Mouse (Mus musculus) stomach, embryonic 15.5 days (tissue): ENCODE data around the gene Olfr597. TPM values are rescaled to one million over a fixed set of nuclear protein-coding genes. Genes with fewer than 3 reads are reported as not detected.
"Not testable (repeated sequence)": the region's sequence is repeated elsewhere in the genome, so short reads cannot be mapped to it uniquely, and the experiment has no call there.

Experiments used
- ATAC-seq: fragments of 200-750 bp; cut with Nextera tagmentation; 2 replicates; pipeline ENCODE4 v1.8.0; 2017; ENCODE audit warnings: low read depth, moderate number of reproducible peaks, moderate TSS enrichment; ENCODE audit not compliant: insufficient read depth, low FRiP score
- H3K27ac ChIP-seq: fragments of 300-500 bp; sonication (generic); 2 replicates; pipeline ENCODE4 v1.5.1; 2015; ENCODE audit warnings: mild to moderate bottlenecking, inconsistent platforms
- H3K27me3 ChIP-seq: fragments of 300-500 bp; sonication (generic); replicated peaks from 2 replicates; pipeline ENCODE4 v1.6.1; 2015; ENCODE audit warnings: inconsistent platforms
- H3K36me3 ChIP-seq: fragments of 300-500 bp; sonication (generic); 2 replicates; pipeline ENCODE4 v1.6.1; 2015; ENCODE audit warnings: inconsistent platforms
- H3K4me1 ChIP-seq: fragments of 300-500 bp; sonication (generic); 2 replicates; pipeline ENCODE4 v1.6.1; 2015; ENCODE audit warnings: inconsistent platforms
- H3K4me2 ChIP-seq: fragments of 300-500 bp; sonication (generic); 2 replicates; pipeline ENCODE4 v1.6.1; 2015; ENCODE audit warnings: mild to moderate bottlenecking, inconsistent platforms
- H3K4me3 ChIP-seq: fragments of 300-500 bp; sonication (generic); replicated peaks from 2 replicates; pipeline ENCODE4 v1.5.1; 2015; ENCODE audit warnings: inconsistent platforms
- H3K9ac ChIP-seq: fragments of 300-500 bp; sonication (generic); 2 replicates; pipeline ENCODE4 v1.6.1; 2015; ENCODE audit warnings: inconsistent platforms
- H3K9me3 ChIP-seq: fragments of 300-500 bp; sonication (generic); 2 replicates; pipeline ENCODE4 v1.6.1; 2016; ENCODE audit warnings: inconsistent platforms
- WGBS: fragments of 180-500 bp; shearing (Covaris S2); methylation state at CpG from one replicate; pipeline ENCODE4 v1.1.7; 2015; 5-methylcytosine and 5-hydroxymethylcytosine counted together
- microRNA-seq: library from miRNA; unstranded; fragments of <30 nt; microRNA quantifications from one replicate; pipeline ENCODE4, GENCODE M21; 2016
- polyA plus RNA-seq: library from polyadenylated mRNA; unstranded; fragments of >200 nt; fragmentation: Nextera tagmentation; extraction: Ambion mirVana; gene quantifications from 2 replicates; pipeline ENCODE4 v1.2.1, GENCODE M21; 2015

Gene Olfr597
- polyA plus RNA-seq: not detected in 2 replicates

DNA sequence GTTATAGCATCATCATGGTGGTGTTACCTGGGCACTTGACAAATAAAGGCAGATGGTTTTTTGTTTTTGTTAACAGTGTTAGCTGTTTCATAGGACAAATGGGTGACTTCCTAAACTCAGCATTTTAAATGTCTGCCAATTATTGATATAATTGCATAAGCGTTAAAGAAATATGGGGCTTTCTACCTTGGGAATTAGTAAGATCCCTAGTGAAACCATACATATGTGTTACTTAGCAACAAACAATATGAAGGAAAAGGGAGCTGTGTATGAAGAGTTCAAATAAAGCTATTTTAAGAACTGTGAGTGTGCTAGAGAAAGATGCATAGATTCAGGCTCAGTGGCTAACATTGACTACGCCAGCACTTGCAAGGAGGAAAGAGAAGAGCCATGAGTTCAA, at the start of gene Olfr597:
Gene Olfr597, plus strand, starts transcription at position 301 of the 400 bp plus-strand sequence.
- H3K4me3 ChIP-seq, H3K4me1 ChIP-seq, H3K27me3 ChIP-seq, H3K27ac ChIP-seq, H3K4me2 ChIP-seq, H3K9ac ChIP-seq, H3K36me3 ChIP-seq, ATAC-seq, H3K9me3 ChIP-seq: not testable (repeated sequence)
- 79% methylated on average over 2 of the region's 2 CpGs for WGBS

DNA sequence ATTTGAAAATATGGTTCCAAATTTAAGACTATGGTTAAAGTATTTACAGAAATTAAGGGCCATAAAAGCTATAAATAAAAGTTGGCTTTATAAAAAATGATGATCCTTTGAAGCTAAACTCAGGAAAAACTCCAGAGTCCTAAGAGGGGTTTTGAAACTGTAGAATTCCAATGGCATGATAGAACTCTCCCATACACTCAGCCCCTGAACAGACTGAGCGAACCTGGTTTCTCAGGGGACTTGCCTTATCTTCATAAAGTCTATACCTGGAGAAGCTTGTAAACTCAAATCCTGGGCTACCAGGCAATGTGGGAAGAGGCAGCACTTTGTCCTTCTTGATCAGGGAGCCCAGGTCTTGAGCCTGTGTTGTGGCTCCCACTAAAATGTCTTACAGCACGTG, 10.8 kb upstream of the Olfr597 start, which contains the start of gene Olfr596:
Gene Olfr596, plus strand, starts transcription at position 301 of the 400 bp plus-strand sequence.
- H3K4me2 ChIP-seq, H3K27me3 ChIP-seq, H3K9ac ChIP-seq, H3K4me3 ChIP-seq, H3K36me3 ChIP-seq, H3K27ac ChIP-seq, ATAC-seq, H3K4me1 ChIP-seq, H3K9me3 ChIP-seq: not testable (repeated sequence)
- 79% methylated on average over 2 of the region's 2 CpGs for WGBS

DNA sequence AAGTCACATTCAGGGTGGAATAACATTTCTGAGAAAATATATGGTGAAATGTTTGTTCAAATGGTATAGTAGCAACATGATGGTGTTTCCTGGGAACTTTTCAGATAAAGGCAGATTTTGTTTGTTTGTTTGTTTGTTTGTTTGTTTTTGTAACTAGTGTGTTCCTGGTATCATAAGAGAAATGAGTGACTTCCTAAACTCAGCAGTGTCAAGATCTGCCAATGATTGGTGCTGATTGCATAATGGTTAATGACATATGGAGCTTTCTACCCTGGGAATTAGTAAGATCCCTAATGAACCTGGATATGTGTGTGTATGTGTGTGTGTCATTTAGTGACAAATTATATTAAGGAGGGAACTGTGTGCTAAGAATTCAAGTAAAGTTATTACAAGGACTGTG, 7.2 kb downstream of the Olfr597 start, which contains the start of gene Olfr598:
Gene Olfr598, plus strand, starts transcription at position 301 of the 400 bp plus-strand sequence.
- Histone ChIP-seq H3K4me3 (no peak within 1 kb of the TSS), H3K4me2 (no peak within 1 kb of the TSS), H3K36me3 (no peaks in the 10 kb centered on the region), H3K27me3 (no peaks in the 10 kb centered on the region), H3K4me1 (no peaks in the 10 kb centered on the region), H3K27ac (no peak within 1 kb of the TSS), H3K9ac (no peak within 1 kb of the TSS), H3K9me3 (no peaks in the 10 kb centered on the region)
- ATAC-seq: no peak

DNA sequence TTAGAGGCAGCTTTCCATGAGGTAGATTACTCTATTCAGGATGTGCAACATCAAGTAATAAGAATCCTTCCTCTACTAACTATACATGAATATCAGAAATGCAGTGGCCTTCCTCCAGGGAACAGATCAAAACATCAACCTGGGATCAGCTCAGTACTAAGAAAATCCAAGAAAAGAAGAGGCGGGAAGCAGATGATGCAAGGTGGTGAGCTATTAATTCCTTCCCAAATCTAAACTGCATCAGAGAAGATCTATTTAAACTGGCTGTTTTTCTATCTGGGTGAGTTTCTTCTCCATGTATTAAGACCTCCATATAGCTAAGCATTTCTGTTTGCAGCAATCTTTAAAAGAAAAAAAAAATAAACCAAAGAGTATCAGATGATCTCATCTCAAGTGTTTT, 19.5 kb downstream of the Olfr597 start, which contains the start of gene Olfr599:
Gene Olfr599, plus strand, starts transcription at position 301 of the 400 bp plus-strand sequence.
- WGBS: 88% methylated on average over 1 of the region's 1 CpGs

DNA sequence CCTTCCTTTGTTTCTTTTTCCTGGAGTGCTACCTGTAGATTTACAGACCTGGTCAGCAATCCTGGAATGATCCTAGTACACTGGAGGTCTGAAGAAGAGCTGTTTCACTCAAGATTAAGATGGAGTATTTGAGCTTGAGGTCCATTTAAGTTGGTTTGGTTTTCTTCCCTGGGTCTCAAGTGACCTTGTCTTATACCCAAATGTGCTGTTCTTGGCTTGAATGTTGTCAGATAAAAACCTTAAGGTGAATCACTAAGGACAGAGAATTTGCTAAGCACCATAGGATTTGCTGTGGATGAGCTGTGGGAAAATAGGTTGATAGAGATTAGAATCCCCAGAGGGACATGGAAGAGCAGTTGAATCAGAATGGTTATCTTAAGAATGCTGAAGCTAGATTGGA, 33.5 kb downstream of the Olfr597 start, which contains the start of gene Olfr600:
Gene Olfr600, minus strand, starts transcription at position 101 of the 400 bp plus-strand sequence.
- H3K4me1 ChIP-seq: no peaks in the 10 kb centered on the region
- no peak for ATAC-seq
- H3K27me3 ChIP-seq: no peaks in the 10 kb centered on the region
- H3K4me2 ChIP-seq: no peak within 1 kb of the TSS
- H3K36me3 ChIP-seq: no peaks in the 10 kb centered on the region
- H3K9me3 ChIP-seq: no peaks in the 10 kb centered on the region
- H3K27ac ChIP-seq: no peak within 1 kb of the TSS
- no peak within 1 kb of the TSS for H3K9ac ChIP-seq
- H3K4me3 ChIP-seq: no peak within 1 kb of the TSS

More for the DNA sequence above, 19.5 kb downstream of the Olfr597 start, which contains the start of gene Olfr599:
- Histone ChIP-seq H3K27me3 (no peaks in the 10 kb centered on the region), H3K4me1 (no peaks in the 10 kb centered on the region), H3K4me3 (no peak within 1 kb of the TSS), H3K27ac (no peak within 1 kb of the TSS), H3K9ac (no peak within 1 kb of the TSS), H3K4me2 (no peak within 1 kb of the TSS), H3K9me3 (no peaks in the 10 kb centered on the region), H3K36me3 (no peaks in the 10 kb centered on the region)
- ATAC-seq: no peak

DNA sequence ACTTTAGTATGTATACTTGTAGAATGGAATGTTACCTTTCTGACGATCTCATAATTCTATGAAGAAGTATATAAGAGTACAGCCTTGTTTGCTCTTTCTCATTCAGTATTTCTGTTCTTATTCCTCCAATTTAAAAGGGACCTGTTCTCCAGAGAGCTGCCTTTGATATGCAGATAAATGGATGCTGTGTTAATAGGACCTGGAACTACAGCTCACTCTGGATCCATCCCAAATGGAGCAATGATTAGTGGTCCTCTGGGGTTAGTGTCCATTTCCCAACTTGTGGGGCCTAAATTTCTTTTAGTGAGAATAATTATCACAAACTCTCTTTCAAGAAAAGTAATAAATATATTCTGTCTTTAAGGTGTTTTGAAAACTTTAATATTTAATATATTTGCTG, 46.4 kb downstream of the Olfr597 start, which contains the start of gene Olfr601:
Gene Olfr601, minus strand, starts transcription at position 101 of the 400 bp plus-strand sequence.
- H3K4me2 ChIP-seq: no peak within 1 kb of the TSS
- H3K4me1 ChIP-seq: no peaks in the 10 kb centered on the region
- no peak within 1 kb of the TSS for H3K27ac ChIP-seq
- no peak within 1 kb of the TSS for H3K9ac ChIP-seq
- 95% methylated on average over 1 of the region's 1 CpGs for WGBS
- no peaks in the 10 kb centered on the region for H3K27me3 ChIP-seq
- ATAC-seq: no peak
- H3K36me3 ChIP-seq: no peaks in the 10 kb centered on the region
- no peaks in the 10 kb centered on the region for H3K9me3 ChIP-seq
- no peak within 1 kb of the TSS for H3K4me3 ChIP-seq

Small RNA genes lying within 50 kb of the gene (microRNA-seq; reads per million reads assigned to microRNA genes)
- not detected for gene Gm23550

Other genes starting within 250 kb of the Olfr597 start
- gene Olfr584, start 234.4 kb upstream of the Olfr597 start, polyA plus RNA-seq: not detected in 2 replicates
- not detected in 2 replicates for gene Olfr585, start 218.6 kb upstream of the Olfr597 start, polyA plus RNA-seq
- not detected in 2 replicates for gene Olfr586, start 190.7 kb upstream of the Olfr597 start, polyA plus RNA-seq
- not detected in 2 replicates for gene Olfr588-ps1, start 175.4 kb upstream of the Olfr597 start, polyA plus RNA-seq
- not detected in 2 replicates for gene Olfr589, start 160.0 kb upstream of the Olfr597 start, polyA plus RNA-seq
- not detected in 2 replicates for gene Olfr591, start 138.0 kb upstream of the Olfr597 start, polyA plus RNA-seq
- not detected in 2 replicates for gene Olfr592, start 131.5 kb upstream of the Olfr597 start, polyA plus RNA-seq
- gene Olfr593, start 104.5 kb upstream of the Olfr597 start, polyA plus RNA-seq: not detected in 2 replicates
- not detected in 2 replicates for gene Olfr594, start 99.3 kb upstream of the Olfr597 start, polyA plus RNA-seq
- not detected in 2 replicates for gene Usp17ld, start 63.8 kb upstream of the Olfr597 start, polyA plus RNA-seq
- gene Olfr596, start 10.7 kb upstream of the Olfr597 start, polyA plus RNA-seq: not detected in 2 replicates
- gene Olfr598, start 7.3 kb downstream of the Olfr597 start, polyA plus RNA-seq: not detected in 2 replicates
- not detected in 2 replicates for gene Olfr599, start 19.6 kb downstream of the Olfr597 start, polyA plus RNA-seq
- not detected in 2 replicates for gene Olfr600, start 33.4 kb downstream of the Olfr597 start, polyA plus RNA-seq
- gene Olfr601, start 46.3 kb downstream of the Olfr597 start, polyA plus RNA-seq: not detected in 2 replicates
- not detected in 2 replicates for gene Olfr603, start 69.9 kb downstream of the Olfr597 start, polyA plus RNA-seq
- gene Usp17lc, start 98.8 kb downstream of the Olfr597 start, polyA plus RNA-seq: not detected in 2 replicates
- gene Olfr605, start 129.1 kb downstream of the Olfr597 start, polyA plus RNA-seq: not detected in 2 replicates
- gene Olfr606, start 132.7 kb downstream of the Olfr597 start, polyA plus RNA-seq: not detected in 2 replicates
- gene Olfr607, start 147.8 kb downstream of the Olfr597 start, polyA plus RNA-seq: not detected in 2 replicates
- not detected in 2 replicates for gene Olfr608, start 153.6 kb downstream of the Olfr597 start, polyA plus RNA-seq
- not detected in 2 replicates for gene Olfr609, start 181.7 kb downstream of the Olfr597 start, polyA plus RNA-seq
- not detected in 2 replicates for gene Olfr610, start 195.8 kb downstream of the Olfr597 start, polyA plus RNA-seq
- gene Olfr611, start 204.5 kb downstream of the Olfr597 start, polyA plus RNA-seq: not detected in 2 replicates
- not detected in 2 replicates for gene Olfr612, start 226.4 kb downstream of the Olfr597 start, polyA plus RNA-seq
- gene Olfr613, start 231.8 kb downstream of the Olfr597 start, polyA plus RNA-seq: not detected in 2 replicates
- not detected in 2 replicates for gene Olfr615, start 239.8 kb downstream of the Olfr597 start, polyA plus RNA-seq